Mouse (Mus musculus) hindbrain, embryonic 16.5 days (tissue): ENCODE data around the gene Furin. TPM values are rescaled to one million over a fixed set of nuclear protein-coding genes. Genes with fewer than 3 reads are reported as not detected.
A peak's percentile ranks its signal among the peaks of the same experiment; 100 is the strongest.

Experiments
- ATAC-seq: fragments of 200-750 bp; cut with Nextera tagmentation; 2 replicates; pipeline ENCODE4 v1.8.0; 2017; ENCODE audit warnings: moderate TSS enrichment, moderate library complexity
- H3K27ac ChIP-seq: fragments of 300-500 bp; sonication (generic); 2 replicates; pipeline ENCODE4 v1.5.1; 2014; ENCODE audit warnings: low read depth, mild to moderate bottlenecking, control low read depth, low read length, moderate library complexity
- H3K27me3 ChIP-seq: fragments of 300-500 bp; sonication (generic); replicated peaks from 2 replicates; pipeline ENCODE4 v1.6.1; 2014; ENCODE audit warnings: low read length; ENCODE audit not compliant: control insufficient read depth, insufficient read depth
- H3K36me3 ChIP-seq: fragments of 300-500 bp; sonication (generic); 2 replicates; pipeline ENCODE4 v1.6.1; 2014; ENCODE audit warnings: mild to moderate bottlenecking, low read length, moderate library complexity, mixed read lengths; ENCODE audit not compliant: control insufficient read depth, insufficient read depth
- H3K4me1 ChIP-seq: fragments of 300-500 bp; sonication (generic); 2 replicates; pipeline ENCODE4 v1.6.1; 2014; ENCODE audit warnings: low read depth, low read length; ENCODE audit not compliant: control insufficient read depth, insufficient read depth
- H3K4me2 ChIP-seq: fragments of 300-500 bp; sonication (generic); 2 replicates; pipeline ENCODE4 v1.6.1; 2014; ENCODE audit warnings: mild to moderate bottlenecking, low read length, control low read depth, moderate library complexity
- H3K4me3 ChIP-seq: fragments of 300-500 bp; sonication (generic); 2 replicates; pipeline ENCODE4 v1.5.1; 2014; ENCODE audit warnings: mild to moderate bottlenecking, low read length, control low read depth, moderate library complexity
- H3K9ac ChIP-seq: fragments of 300-500 bp; sonication (generic); 2 replicates; pipeline ENCODE4 v1.6.1; 2014; ENCODE audit warnings: low read depth, mild to moderate bottlenecking, control low read depth, low read length, moderate library complexity
- H3K9me3 ChIP-seq: fragments of 300-500 bp; sonication (generic); 2 replicates; pipeline ENCODE4 v1.6.1; 2014; ENCODE audit warnings: mild to moderate bottlenecking, low read length, moderate library complexity; ENCODE audit not compliant: control insufficient read depth
- WGBS: fragments of 180-500 bp; shearing (Covaris S2); extraction: QIAGEN DNeasy Blood & Tissue Kit; methylation state at CpG from one replicate; pipeline ENCODE4 v1.1.7; 2014; 5-methylcytosine and 5-hydroxymethylcytosine counted together
- polyA plus RNA-seq: library from polyadenylated mRNA; unstranded; fragments of >200 nt; fragmentation: Nextera tagmentation; extraction: Ambion mirVana; gene quantifications from 2 replicates; pipeline ENCODE4 v1.2.1, GENCODE M21; 2015

The Furin gene
- polyA plus RNA-seq, 1 experiment from 2014 or later: 3.9 TPM

DNA sequence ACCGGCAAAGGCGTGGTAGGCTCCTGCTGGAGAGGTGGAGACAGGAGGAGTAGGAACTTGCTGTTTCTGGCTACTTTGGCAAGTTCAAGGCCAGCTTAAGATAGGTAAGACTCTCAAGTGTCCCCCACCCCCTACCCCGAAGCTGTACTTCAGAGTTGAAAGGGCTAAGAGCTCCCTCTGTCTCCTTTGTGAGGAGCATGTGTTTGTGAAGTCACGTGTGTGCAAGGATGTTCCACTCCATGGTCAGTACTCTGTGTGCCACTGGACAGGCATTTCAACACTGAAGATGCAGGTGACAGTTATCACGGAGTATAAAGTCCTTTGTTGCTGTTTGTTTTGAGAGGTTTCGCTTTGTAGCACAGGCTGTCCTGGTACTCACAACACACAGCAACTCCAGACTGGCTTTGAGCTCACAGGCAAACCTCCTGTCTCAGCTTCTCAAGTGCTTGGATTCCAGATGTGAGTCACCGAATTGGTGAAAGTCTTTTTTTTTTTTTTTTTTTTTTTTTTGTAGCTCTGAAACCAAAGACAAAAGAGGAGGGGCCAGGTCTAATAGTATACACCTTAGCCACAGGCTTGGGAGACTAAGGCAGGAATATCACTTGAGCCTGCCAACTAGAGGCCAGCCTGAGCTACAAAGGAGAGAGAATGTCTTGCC lies 41.1 kb upstream of the Furin start:
- WGBS: 87% methylated on average over 7 of the region's 7 CpGs
- no peak overlapping the region for H3K4me3 ChIP-seq
- no peak for ATAC-seq

DNA sequence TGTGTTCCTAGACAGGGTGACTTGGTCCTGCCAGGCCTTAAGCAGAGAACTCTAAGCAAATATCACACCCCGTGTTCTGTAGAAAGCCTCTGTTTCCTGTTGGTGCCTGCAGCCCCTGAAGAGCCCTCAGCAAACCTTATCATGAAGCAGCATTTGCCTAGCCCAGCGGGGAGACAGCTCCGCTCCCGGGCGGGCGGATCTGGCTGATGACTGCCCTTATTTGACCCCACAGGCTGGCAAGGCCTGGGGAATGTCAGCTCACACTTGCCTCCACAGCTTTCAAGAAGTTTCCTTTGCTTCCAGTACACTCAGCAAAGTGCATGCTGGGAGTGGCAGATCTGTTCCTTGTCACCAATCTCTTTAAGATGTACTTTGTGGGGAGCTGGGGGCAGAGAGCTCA lies 40.3 kb upstream of the Furin start:
- Histone ChIP-seq H3K9ac (no peak overlapping the region), H3K4me3 (no peak overlapping the region), H3K36me3 (no peaks in the 10 kb centered on the region), H3K27ac (no peak overlapping the region), H3K4me2 (no peak overlapping the region), H3K9me3 (no peaks in the 10 kb centered on the region), H3K4me1 (no peaks in the 10 kb centered on the region), H3K27me3 (no peaks in the 10 kb centered on the region)
- ATAC-seq: no peak
- 62% methylated on average over 6 of the region's 6 CpGs for WGBS

More for the DNA sequence above, 41.1 kb upstream of the Furin start:
- Histone ChIP-seq H3K9me3 (no peaks in the 10 kb centered on the region), H3K36me3 (no peaks in the 10 kb centered on the region), H3K9ac (no peak overlapping the region), H3K4me1 (no peaks in the 10 kb centered on the region), H3K27me3 (no peaks in the 10 kb centered on the region), H3K27ac (no peak overlapping the region), H3K4me2 (no peak overlapping the region)

DNA sequence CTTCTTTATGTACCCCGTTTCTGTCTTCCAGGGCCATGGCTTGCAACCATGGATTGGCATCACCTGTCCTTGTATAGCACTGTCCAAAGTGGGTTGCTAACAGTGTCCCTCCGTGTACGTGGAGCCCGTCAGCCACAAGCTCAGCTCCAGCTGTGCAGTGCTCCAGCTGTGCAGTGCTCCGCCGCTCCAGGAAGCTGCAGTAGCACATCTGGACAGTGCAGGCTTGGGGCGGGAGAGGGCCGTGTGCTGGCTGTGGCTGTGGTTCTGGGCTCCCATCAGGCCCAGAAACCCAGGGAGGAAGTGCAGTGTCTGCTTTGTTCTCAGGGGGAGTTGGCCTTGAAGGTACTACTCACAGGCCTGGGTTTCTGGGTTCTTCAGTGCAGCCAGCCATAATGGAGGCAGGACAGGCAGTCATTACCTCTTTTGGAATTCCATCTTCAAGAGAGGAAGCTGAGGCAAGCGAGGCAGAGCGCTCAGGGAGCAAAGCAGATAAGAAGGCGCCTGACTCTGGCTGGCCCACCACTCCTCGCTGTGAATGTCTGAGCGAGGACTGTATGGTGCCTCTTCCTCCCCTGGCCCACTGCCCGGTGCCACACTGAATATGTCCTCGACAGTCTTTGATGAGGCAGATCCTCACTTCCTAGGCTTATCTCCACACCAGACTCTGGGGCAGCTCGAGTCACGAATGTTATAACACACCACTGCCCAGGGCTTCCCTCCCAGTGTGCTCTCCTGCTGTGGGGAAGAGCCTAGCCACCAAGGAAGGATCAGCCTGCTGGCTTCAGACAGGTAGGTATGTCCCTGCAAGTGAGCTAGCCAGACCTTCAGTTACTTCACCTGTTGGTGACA lies 39.4 kb upstream of the Furin start:
- H3K27ac ChIP-seq: no peak overlapping the region
- H3K9ac ChIP-seq: no peak overlapping the region; the same call in 1 of the 2 replicates
- no peak for ATAC-seq
- H3K4me2 ChIP-seq: no peak overlapping the region
- H3K9me3 ChIP-seq: no peaks in the 10 kb centered on the region
- H3K4me1 ChIP-seq: no peaks in the 10 kb centered on the region
- H3K36me3 ChIP-seq: no peaks in the 10 kb centered on the region
- no peak overlapping the region for H3K4me3 ChIP-seq
- H3K27me3 ChIP-seq: no peaks in the 10 kb centered on the region
- WGBS: 64% methylated on average over 17 of the region's 17 CpGs

DNA sequence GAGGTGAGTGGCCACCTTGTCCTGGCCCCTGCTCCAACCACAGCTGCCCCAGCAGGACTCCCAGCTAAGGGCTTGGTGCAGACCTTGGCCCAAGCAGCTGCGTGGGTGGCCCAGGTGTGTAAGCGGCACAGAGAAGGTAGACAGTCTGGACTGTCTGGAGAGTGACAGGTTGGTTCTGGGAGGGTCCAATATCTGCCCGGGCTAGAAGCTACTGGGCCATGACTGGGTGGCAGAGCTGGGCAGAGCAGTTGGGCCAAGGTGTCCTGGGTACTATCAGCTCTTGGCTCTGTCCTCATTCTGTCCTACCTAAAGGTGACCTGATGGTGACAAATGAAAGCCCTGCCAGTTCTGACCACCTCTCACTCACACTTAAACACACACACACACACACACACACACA lies 37.9 kb upstream of the Furin start:
- 72% methylated on average over 3 of the region's 3 CpGs for WGBS
- H3K27ac ChIP-seq: no peak overlapping the region
- H3K4me1 ChIP-seq: no peaks in the 10 kb centered on the region; the same call in 1 of the 2 replicates
- no peaks in the 10 kb centered on the region for H3K9me3 ChIP-seq
- no peaks in the 10 kb centered on the region for H3K36me3 ChIP-seq
- H3K4me2 ChIP-seq: no peak overlapping the region
- no peaks in the 10 kb centered on the region for H3K27me3 ChIP-seq
- H3K4me3 ChIP-seq: no peak overlapping the region
- no peak for ATAC-seq
- no peak overlapping the region for H3K9ac ChIP-seq

DNA sequence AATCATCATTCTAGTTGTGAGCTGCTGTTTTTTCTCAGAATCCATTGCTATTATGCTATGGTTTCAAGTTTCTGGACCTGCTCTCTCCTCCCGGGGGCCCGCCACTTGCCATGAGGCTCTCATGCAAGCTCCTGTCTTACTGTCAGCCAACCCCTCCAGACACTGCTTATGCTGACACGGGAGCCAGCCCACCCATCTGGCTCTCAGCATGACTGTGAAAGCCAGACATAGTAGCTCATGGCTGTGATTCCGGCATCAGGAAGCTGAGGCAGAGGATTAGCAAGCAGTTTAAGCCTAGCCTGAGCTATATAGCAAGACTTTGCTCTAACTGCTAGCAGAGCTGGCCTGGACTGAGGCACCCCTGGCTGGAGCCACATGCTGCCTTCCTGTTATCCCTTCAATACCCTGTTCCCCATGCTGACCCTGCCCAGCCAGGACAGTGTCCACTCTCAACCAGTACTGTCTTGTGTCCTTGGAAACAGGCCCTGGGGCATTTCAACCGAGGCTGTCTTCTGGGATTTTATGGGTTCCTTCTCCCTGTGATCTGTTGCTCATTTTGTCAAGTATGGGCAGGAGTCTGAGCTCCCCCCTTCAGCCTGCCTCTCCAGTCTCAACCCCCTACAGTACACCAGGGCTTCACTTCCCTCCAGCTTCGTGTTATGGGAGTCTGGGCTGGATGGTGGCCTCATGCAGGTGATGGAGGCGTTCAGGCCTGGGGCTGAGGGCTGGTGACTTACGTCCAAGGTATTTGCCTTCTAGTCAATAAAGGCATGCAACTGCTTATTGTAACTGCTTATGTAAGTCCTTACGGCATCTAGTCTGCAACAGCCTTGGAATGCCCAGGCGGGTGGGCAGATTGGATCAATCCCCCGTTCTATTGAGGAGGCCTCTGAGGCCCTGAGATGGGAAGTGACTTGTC lies 37.0 kb upstream of the Furin start:
- no peak overlapping the region for H3K4me3 ChIP-seq
- ATAC-seq: peak; percentile 43; the same call in 1 of the 2 replicates
- no peaks in the 10 kb centered on the region for H3K27me3 ChIP-seq
- H3K27ac ChIP-seq: no peak overlapping the region
- no peaks in the 10 kb centered on the region for H3K36me3 ChIP-seq
- no peaks in the 10 kb centered on the region; the same call in 1 of the 2 replicates for H3K4me1 ChIP-seq
- no peak overlapping the region for H3K4me2 ChIP-seq
- WGBS: 70% methylated on average over 11 of the region's 11 CpGs
- no peaks in the 10 kb centered on the region for H3K9me3 ChIP-seq
- no peak overlapping the region for H3K9ac ChIP-seq

DNA sequence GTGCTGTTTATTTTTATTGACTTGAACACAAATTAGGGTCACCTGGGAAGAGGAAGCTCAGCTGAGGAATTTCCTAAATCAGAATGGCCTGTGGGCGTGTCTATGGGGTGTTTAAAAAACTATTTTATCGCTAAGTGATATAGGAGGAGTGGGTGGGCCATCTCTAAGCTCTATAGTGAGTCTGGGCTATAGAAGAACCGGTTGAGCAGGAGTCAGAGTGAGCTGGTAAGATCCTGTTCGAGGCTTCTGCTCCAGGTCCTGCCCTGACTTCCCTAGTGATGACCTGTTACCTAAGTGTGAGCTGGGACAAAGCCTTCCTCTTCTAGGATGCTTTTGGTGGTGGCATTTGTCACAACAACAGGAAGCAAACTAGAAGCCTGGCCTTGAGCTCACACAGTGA lies 35.4 kb upstream of the Furin start:
- H3K36me3 ChIP-seq: no peaks in the 10 kb centered on the region
- H3K4me2 ChIP-seq: no peak overlapping the region
- no peak overlapping the region for H3K4me3 ChIP-seq
- no peak overlapping the region for H3K27ac ChIP-seq
- H3K9me3 ChIP-seq: no peaks in the 10 kb centered on the region
- no peak for ATAC-seq
- 73% methylated on average over 4 of the region's 4 CpGs for WGBS
- H3K9ac ChIP-seq: no peak overlapping the region
- H3K27me3 ChIP-seq: no peaks in the 10 kb centered on the region
- H3K4me1 ChIP-seq: no peaks in the 10 kb centered on the region; the same call in 1 of the 2 replicates

DNA sequence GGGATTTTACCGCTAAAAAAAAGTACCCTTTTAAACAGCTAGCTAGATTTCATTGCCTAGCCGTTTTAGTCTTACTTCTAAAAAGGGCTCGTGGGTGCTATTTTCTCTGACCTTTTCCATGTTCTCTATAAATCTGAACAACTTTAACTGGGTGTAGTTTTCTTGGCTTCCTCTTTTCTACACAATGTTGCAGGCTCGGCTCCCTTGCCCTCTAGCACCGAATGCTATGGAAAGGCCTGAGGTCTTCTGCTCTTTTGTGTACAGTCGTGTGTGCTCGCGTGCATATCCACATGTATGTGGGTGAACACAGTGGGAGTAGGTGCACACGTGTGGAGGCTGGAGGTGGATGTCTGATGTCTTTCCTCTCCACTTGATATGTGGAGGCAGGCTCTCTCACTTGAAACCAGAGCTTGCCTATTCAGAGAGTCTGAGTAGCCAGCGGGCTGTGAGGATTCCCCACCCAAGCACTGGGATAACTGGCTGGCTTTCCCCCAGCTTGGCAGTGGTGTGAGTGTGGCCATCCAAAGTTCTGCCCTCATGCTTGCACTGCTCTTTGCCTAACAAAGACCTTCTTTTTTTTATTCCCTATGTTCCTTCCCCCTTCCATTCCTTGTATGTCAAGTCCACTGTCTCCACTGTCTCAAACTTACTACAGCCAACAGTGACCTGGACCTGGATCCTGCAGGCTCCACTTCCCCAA lies 34.7 kb upstream of the Furin start:
- ATAC-seq: peak; percentile 74
- no peak overlapping the region for H3K27ac ChIP-seq

DNA sequence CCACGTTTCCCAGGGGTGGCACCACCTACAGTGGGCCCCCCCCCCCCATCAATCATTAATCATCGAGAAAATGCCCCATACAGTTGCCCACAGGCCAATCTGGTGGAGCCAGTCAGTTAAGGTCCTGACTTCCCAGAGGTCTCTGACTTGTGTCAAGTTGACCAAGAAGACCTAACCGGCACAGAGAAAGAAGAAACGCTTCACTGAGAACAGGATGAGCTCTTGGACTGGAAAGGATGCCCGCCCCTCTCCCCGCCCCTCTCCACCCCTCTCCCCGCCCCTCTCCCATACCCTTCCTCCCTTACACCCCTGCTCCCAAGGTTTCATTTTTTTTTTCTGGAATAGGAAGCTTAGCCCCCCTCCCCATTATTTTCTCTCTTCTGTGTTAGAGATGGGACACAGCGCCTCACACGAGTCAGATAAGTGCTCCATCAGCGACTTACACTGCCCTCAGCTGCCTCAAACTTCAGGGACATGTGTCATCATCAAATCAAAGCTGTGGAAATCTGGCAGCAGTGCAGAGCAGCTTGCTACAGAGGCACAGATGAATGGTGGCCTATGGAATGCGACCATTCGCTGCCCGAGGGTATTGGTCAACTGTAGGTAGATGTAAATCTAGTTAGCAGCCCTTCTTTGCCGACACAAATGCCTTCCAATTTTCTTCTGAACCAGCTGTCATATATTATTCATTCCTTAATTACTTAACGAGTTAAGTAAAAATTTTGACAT lies 34.0 kb upstream of the Furin start:
- peak overlapping the region; percentile 13; the same call in 1 of the 2 replicates for H3K4me2 ChIP-seq
- 35% methylated on average over 14 of the region's 15 CpGs for WGBS
- H3K9me3 ChIP-seq: no peaks in the 10 kb centered on the region
- no peak overlapping the region for H3K9ac ChIP-seq
- no peak for ATAC-seq
- H3K27ac ChIP-seq: no peak overlapping the region
- no peaks in the 10 kb centered on the region for H3K36me3 ChIP-seq
- H3K4me1 ChIP-seq: no peaks in the 10 kb centered on the region; the same call in 1 of the 2 replicates
- no peaks in the 10 kb centered on the region for H3K27me3 ChIP-seq
- H3K4me3 ChIP-seq: no peak overlapping the region

More for the DNA sequence above, 34.7 kb upstream of the Furin start:
- Histone ChIP-seq H3K4me1 (no peaks in the 10 kb centered on the region; the same call in 1 of the 2 replicates), H3K9ac (no peak overlapping the region), H3K4me2 (no peak overlapping the region), H3K4me3 (no peak overlapping the region), H3K9me3 (no peaks in the 10 kb centered on the region), H3K36me3 (no peaks in the 10 kb centered on the region), H3K27me3 (no peaks in the 10 kb centered on the region)
- 83% methylated on average over 10 of the region's 10 CpGs for whole genome bisulfite sequencing
